Mouse (Mus musculus) brain, embryonic 14.5 days (tissue): Measurements from ENCODE around the gene Ak1. TPM values are rescaled to one million over a fixed set of nuclear protein-coding genes. Genes with fewer than 3 reads are reported as not detected.
A peak's percentile ranks its signal among the peaks of the same experiment; 100 is the strongest.

Source experiments
- DNase-seq: peaks from one replicate; pipeline ENCODE4 v3.0.0-alpha.2; 2011; ENCODE audit warnings: low read depth
- CTCF ChIP-seq: fragments of 200-500 bp; IDR thresholded peaks from 2 replicates; pipeline ENCODE4 v1.5.1; 2012; ENCODE audit warnings: inconsistent platforms, mild to moderate bottlenecking, moderate library complexity, borderline replicate concordance; ENCODE audit not compliant: insufficient read depth, insufficient read length; ENCODE audit errors: extremely low read depth
- POLR2A ChIP-seq: fragments of 200-500 bp; IDR thresholded peaks from 2 replicates; pipeline ENCODE4 v1.6.1; 2012; ENCODE audit warnings: mild to moderate bottlenecking, inconsistent platforms, borderline replicate concordance; ENCODE audit not compliant: poor library complexity, insufficient read depth, insufficient read length, severe bottlenecking; ENCODE audit errors: extremely low read depth
- polyA plus RNA-seq: library from polyadenylated mRNA; depleted of rRNA; stranded (reverse); fragments of >200 nt; gene quantifications from 2 replicates; pipeline ENCODE4 v1.2.3, GENCODE M21; 2012

Gene Ak1
- polyA plus RNA-seq, 1 experiment: 41.5 TPM

DNA sequence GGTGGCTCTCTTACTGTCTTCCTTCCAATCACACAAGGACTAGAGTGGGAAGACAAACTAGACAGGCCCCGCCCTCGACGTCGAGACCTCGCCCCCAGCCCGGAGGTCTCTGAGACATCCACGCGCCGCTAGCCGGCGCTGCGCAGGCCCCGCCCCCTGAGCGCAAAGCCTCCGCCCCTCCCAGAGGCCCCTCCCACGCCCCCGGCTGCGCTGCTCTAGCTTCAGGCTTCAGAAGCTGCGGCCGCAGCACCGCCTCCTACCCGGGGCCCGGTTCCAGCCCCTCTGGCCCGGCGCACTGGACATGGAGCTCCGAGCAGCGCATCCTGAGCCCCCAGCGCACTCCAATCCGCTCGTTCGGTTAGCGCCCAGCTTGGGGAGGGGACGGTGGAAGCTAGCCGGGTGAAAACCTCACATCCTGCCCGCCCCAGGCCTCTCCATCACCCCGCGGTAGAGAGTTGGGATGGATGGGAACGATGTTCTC lies 34.6 kb upstream of the Ak1 start, which contains the start of gene St6galnac4:
Gene St6galnac4, plus strand, starts transcription at position 225 of the 481 bp plus-strand sequence.
- peak; percentile 96 for DNase-seq
- TF ChIP-seq POLR2A: peak; percentile 56; the same call in 1 of the 2 replicates
- 0 out of 2 replicates have a peak, but pooled peaks have one; percentile 26 for TF ChIP-seq CTCF

DNA sequence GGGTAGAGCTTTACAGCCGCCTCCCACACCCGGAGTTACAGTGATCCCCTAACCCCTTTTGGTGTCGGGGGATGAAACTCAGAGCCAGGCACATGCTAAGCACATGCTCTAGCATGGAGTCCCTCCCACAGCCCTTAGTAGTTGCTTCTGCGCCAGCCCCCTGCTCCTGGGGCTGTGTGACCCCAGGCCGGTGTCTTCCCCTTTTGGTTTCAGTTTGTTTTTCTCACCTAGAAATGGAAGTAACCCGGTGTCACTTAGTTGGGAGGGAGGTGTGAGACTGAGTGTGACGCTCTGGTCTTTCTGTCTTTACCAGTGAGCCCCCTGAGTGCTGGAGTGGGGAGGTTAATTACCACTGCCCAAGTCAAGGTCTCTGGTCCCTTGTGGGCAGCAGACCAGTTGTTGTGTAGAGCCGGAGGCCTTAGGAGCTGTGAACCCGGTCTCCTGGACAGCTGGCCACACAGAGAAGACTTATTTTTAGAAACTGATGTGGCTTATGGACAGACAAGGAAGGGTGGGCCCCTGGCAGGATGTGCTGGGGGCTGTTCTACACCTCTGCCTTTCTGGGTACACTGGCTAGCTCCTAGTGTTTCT lies 33.7 kb upstream of the Ak1 start:
- DNase-seq: no peak
- TF ChIP-seq POLR2A (no peak), CTCF (no peak)

DNA sequence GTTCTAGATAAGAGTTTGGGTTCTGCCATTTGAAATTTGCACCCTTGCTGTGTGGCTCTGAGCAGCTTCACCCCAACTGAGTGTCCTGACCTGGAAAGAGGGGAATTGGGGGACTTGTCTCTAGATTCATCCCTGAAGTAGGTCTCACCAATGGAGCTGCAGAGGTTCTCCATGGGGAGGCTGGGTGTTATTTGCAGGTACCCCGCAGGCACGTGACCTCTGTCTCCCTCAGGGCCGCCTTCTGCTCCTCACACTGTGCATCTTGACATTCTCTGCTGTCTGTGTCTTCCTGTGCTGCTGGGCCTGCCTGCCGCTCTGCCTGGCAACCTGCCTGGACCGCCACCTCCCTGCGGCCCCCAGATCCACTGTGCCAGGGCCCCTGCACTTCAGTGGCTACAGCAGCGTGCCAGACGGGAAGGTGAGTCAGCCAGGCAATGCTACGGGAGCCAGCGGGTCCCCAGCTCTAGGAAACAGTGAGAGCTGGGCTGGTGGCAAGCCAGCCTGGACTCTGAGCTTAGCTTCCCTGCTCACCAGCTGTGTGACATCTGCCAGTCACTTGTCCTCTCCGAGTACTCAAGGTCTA lies 32.3 kb upstream of the Ak1 start:
- DNase-seq: peak; percentile 63
- TF ChIP-seq POLR2A: no peak

DNA sequence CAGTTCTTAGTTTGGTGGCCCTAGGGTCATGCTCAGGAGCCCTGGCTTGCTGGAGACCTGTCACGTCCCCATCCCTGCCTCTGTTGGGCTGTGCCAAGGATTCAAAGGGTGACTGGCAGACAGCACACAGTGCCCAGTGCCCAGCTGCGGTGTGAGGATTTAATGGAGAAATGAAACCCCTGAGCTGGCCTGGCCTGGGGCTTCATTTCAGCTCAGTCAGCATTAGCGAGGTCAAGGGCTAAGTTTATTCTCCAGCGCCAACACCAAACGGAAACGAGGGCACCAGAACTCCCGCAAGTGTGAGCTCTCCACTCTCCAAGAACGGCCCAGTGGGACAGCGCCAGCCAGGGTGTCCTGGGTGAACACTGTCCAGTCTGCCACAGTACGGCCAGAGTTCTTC lies 31.3 kb upstream of the Ak1 start:
- no peak for DNase-seq
- TF ChIP-seq POLR2A (no peak), CTCF (no peak)

DNA sequence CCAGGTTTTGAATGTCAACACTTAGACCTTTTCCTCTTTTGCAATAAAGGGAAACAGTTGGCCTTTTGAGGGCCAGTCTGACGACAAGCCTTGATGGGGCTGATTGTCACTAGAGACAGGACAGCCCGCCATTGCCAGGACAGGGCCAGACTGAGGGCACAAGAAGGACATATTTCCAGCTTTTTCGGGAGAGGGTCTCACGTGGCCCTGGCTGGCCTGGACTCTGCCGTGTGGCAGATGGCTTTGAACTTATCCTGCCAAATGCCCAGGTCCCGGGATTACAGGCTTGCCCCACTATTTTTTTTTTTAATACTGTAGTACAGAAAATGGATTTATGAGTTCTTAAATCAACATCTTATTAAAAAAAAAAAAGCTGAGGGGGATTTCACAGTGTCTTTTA lies 30.3 kb upstream of the Ak1 start:
- no peak for TF ChIP-seq CTCF
- no peak for TF ChIP-seq POLR2A
- DNase-seq: no peak

DNA sequence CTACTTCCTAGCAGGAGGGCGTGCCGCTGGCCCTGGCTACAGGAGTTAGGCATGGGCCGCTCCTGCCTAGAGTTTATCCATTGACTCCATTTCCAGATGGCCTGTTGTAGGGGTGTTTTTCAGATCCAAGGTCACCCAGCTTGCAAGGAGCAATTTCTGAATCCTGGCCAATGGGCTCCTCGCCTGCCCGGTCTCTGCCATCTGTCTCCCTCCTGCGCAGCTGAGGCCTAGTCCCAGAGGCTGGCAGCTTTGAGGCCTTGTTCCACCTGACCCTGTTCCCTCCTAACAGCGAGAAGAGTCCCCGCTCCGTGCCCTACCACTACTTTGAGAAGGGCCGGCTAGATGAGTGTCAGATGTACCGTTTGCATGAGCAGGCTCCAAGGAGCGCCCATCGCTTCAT lies 24.8 kb upstream of the Ak1 start:
- no peak for TF ChIP-seq POLR2A
- TF ChIP-seq CTCF: no peak

DNA sequence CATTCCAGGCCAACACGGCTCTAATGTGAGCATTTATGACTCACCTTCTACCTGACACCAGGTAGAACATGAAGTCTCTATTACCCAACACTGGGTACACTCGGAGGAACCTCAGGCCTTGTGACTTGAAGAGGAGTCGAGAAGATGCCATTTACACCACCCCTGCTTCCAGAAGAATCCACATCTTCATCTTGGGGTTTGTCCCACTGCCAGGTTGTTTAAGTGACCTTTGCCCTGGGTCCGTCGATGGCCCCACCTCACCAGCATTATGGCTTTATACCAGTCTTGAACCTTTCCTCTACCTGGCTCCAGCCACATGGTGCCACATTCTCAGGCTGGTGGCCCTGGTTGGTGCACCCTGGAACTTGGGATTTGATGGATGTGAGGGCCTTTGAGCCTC lies 24.3 kb upstream of the Ak1 start:
- no peak for DNase-seq
- TF ChIP-seq POLR2A: no peak

More for the DNA sequence above, 24.8 kb upstream of the Ak1 start:
- peak; percentile 74 for DNase-seq

DNA sequence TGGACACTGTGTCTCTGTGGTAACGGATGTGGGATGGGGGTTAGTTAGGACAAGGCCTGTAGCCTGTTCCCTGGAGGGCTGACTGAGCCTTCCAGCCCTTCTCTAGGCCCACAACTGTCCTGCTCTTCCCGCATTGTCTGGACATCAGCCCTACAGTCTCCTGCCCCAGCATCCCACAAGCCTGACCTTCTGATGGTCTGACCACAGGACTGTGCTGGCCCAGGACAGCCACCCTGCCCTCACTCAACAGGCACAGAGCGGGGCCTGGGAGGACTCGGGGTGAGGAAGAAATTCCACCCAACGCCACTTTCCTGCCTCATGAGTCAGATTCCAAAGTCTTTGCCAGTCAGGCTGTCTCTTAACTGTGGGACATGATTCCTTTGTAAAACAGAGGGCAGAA lies 23.9 kb upstream of the Ak1 start:
- TF ChIP-seq CTCF: no peak
- TF ChIP-seq POLR2A: no peak
- DNase-seq: no peak

DNA sequence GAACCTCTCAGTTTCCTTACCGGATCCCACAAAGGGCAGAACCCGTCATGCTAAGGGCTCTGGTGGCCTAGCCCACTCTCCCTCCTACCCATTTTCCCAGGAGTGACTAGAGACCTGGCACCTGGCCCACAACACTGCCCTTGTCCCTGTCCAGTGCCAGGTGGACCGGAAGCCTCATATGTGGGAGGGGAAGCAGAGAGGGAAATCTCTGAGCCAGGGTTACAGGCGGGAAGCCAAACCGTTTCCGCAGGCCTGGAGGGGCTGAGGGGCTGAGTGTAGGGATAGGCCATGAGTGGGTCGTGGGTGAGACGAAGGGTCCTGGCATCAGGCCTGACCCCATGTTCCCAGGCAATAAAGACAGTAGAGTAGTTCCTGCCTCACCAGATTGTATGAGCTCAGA lies 23.1 kb upstream of the Ak1 start:
- no peak for TF ChIP-seq CTCF
- TF ChIP-seq POLR2A: no peak

DNA sequence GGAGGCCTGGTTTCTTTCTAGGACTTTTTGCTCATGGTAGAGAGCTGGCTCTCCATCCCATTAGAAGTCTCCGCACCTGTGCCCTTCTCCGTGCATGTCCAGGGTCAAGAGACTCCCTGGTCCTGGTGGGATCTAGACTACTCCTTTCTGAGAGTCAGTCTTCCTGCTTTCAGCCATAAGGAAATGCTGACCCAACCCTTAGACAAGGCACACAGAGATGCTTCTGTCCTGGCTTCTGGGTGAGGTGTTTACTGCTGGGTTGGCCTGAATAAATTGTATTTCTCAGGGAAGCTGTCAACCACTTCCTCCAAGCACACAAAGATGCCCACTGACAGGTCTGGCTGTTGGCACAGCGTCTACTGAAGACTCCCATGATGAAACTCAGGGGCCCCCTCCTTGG lies 22.1 kb upstream of the Ak1 start, which contains the start of gene St6galnac6:
Gene St6galnac6, plus strand, starts transcription at position 301 of the 400 bp plus-strand sequence.
- TF ChIP-seq CTCF (no peak), POLR2A (no peak)
- no peak for DNase-seq

More for the DNA sequence above, 23.1 kb upstream of the Ak1 start:
- DNase-seq: no peak

DNA sequence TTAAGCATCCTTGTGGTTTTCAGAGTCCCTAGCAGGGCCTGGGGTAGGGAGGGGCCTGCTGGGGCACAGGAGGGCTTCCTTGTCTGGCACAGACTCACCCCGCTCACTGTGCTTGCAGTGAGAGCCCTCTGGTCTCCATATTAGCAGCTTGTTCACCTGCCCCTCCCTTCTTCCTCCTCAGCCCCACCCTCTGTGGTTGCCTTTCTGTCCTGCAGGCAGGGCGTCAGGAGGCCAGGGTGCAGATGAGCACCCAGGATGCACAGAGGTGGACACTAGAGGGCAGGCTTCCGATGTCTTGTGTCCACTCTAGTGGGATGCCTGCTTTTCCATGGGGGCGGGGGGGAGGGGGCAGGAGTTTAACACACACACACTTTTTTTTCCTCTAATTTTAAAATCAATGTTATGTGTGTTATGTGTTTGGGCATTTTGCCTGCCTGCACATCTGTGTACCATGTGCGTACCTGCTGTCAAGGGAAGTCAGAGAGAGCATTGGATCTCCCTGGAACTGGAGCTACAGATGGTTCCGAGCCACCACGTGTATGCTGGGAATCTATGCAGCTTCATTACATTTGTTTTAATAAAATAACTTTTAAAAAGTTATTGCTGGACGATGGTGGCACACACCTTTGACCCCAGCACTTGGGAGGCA lies 20.0 kb upstream of the Ak1 start:
- no peak for TF ChIP-seq POLR2A
- TF ChIP-seq CTCF: peak; percentile 49; the same call in 1 of the 2 replicates
- no peak for DNase-seq

DNA sequence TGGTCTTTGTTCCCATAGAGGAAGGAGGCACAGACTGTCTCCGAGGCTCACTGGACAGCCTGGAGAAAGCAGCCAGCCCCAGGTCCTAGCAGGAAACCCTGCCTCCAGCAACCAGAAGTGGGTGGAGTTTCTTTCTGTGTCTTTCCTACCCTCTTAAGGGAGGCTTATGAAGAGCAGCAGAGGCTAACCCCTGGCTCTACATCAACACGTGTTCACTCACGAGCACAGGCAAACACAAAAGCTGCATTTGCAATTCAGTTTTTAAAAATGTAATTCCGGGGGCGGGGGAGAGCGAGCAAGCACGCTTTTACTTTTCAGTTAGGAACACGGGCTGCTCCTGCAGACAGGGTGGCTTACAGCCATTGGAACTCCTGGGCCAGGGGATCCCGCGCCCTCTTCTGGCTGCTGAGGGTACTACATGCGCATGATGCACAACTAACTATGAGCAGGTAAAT lies 18.9 kb upstream of the Ak1 start:
- DNase-seq: peak; percentile 85
- TF ChIP-seq POLR2A: no peak
- peak; percentile 92 for TF ChIP-seq CTCF

DNA sequence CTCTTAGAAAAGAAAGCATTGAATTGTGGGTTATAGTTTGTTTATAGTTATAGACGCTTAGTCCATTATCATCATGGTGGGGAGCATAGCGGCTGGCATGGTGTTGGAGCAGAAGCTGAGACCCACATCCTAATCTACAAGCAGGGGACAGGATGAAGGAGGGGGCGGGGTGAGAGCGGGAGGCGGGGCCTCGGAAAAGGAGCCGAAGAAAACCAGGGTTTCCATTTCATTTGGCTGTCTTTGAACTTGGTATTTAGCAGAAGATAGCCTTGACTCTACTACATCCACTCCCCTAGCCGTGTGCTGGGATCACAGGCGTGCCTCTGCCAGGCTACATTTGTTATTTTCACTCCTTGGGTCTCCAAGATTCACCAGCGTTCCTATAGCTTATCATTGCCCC lies 16.9 kb upstream of the Ak1 start:
- no peak for DNase-seq
- TF ChIP-seq CTCF (no peak), POLR2A (no peak)
